Mouse (Mus musculus) right cerebral cortex, adult 2 months (tissue): ENCODE measurements at regions not wholly inside any gene's neighbourhood (a gene's known extent, or its start where the extent isn't known, plus 50 kb on each side); places are given as distances from the start of the nearest gene placed in this dataset.
A peak's percentile ranks its signal among the peaks of the same experiment; 100 is the strongest.

Experiments
- DNase-seq, 2 experiments: peaks; one replicate each; pipeline ENCODE4 v3.0.0; 2021 to 2022; ENCODE audit warnings: low spot score in 2 of 2

DNA sequence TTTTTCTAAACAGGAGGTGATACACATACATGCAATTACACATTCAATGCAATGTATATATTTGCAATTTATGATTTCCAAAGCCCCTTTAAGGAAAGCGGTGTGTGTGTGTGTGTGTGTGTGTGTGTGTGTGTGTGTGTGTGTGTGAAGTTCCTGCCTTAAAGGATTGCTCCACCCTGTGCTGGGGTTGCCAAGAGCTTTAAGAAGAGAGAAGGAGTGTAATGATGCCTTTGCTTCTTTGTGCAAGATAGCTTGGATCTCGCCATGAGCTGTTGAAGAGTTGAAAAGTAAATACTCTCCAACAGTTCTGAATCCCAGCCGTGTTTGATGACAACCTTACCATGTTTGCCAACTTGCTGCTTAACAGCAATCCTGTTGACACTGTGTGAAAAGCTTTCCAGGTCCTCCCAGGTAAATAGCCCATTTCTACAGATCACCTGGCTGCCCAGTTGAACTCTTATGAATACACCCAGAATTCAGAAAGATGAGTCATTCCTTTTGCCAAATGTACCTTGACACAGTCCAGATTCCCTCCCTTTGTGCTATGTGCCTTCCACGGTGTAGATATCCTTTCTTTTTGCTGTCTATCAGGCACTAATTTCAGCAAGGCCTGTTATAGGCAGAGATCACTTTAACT is 216.3 kb downstream of the Ikzf2 start:
- no peak for DNase-seq

DNA sequence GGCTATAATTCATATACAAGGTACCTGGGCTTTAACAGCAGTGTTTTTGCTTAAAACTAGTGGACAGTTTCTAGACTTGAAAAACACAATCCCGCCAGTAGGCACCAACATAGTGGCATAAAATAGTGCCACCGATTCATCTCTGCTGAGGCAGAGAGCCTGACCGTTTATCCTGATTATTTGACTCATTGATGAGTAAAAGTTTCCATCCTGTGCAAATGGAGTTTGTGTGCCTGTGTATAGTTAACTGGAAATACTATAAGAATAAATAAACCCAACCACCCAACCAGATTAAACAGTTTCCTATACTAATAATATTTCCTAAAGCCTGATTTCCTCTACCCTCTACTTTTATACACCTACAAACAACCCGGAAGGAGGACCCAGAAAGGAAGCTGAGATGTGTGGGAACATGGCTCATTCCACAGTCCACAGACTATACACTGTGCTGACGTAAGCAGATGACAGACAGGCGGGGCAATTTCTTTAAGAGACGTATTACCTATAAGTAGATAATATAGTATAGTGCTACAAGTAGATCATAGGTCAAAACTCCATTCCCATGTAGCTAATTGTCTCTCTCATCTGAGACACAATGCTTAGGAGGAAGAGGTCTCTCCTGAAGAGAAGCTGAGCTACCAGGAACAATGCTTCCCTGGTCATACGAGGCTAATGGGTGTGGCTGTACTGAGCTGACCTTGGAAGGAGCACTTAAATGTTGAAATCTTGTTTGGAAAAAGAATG is 217.7 kb downstream of the Ikzf2 start:
- no peak for DNase-seq

DNA sequence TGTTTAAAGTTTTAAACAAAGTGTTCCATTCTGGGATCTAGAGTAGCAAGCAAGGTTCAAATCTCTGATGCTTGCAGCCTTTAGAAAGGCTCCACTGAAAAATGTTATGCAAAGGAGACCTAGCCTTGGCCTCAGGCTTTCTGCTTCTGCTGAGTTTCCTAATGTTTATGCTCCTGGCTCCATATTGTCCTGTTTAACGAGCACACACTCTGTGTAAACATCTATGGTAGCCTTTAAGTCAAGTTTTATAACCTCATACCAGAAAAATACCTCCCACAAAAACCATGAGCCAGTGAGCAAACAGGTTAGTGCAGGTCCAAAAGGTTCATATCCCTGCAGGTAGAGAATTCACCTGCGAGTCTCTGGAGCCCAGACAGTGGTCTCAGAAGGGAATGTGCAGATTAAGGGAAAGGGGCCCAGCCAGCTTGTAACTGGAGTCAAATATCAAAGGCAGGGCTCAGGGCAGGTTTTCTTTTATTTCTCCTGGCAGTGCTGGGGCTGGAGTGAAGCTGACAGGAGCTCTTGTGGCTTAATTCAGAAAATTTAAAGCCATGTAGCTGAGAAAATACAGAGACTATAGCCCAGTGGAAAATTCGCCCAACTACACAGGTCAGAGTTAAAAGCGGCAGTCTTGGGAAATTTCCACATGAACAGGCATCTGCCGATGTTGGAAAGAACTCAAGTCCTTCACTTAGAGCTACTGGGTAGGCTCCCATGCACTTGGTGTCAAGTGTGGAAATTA is 220.3 kb downstream of the Ikzf2 start:
- DNase-seq, result no peak

DNA sequence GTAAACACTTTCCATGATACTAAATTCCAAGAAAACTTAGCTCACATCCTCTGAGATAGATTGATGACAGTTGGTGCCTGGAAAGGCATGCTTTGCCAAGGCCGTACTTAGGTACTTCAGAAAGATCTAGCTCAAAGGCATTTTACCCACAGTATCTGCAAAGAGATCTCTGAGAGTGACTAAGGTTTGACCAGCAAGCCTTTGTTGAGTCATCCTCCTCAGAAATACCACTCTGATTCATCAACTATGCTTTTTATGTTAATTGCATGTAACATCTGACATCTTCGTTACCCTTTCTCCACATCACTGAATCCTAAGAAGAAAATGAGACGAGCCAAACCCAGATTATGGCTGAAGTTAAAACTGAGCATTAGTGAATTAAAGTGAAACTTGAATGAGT is 225.9 kb downstream of the Ikzf2 start:
- no peak for DNase-seq

DNA sequence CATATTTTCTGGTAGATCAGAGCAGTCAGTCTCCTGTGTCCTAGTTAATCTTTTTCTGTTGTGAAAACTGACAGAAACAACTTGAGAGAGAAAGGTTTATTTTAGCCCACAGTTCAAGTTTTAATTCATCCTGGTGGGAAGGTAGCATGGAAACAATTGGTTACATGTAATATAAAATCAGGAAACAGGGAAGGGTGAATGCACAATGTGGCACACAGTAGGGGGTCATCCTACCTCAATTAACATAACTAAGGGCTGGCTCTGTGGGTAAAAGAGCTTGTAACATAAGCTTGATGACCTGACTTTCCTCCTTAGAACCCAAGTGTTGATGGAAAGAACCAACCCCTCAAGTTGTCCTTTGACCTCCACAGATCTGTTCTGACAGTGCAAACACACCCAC is 227.1 kb downstream of the Ikzf2 start:
- DNase-seq, result no peak

DNA sequence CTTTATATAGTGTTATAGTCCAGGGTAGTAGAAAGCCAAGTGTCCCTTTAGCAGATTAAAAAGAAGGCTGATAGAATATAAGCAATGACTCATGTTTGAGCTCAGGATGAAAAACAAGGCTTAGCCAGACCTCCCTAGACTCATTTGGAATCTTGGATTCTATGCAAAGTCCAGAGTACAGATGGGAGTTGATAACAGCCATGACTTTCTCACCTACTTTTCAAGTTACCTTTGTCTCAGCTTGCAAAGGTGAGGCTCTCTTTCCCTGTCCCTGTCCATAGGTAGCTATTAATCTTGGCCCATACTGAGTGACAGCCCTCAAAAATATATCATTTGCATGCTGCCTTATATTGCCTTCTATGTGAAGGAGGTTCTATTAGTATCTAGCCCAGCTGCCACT is 229.6 kb downstream of the Ikzf2 start:
- no peak for DNase-seq

DNA sequence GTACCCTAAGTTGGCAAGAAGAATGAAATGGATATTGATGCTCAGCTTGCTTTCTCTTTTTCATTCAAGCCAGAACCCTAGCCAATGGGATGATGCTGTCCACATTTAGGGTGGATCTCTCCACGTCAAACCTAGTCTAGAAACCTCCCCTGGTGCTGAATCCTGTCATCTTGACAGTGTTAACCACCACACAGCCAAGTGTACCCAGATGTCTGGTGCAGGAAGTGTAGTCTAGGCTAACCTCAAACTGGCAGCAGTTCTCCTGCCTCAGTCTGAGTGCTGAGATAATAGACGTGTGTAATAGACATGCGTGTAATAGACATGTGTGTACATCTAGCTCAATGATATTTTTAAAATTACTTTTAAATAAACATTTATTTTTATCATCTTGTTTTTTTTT is 233.1 kb downstream of the Ikzf2 start:
- no peak for DNase-seq

DNA sequence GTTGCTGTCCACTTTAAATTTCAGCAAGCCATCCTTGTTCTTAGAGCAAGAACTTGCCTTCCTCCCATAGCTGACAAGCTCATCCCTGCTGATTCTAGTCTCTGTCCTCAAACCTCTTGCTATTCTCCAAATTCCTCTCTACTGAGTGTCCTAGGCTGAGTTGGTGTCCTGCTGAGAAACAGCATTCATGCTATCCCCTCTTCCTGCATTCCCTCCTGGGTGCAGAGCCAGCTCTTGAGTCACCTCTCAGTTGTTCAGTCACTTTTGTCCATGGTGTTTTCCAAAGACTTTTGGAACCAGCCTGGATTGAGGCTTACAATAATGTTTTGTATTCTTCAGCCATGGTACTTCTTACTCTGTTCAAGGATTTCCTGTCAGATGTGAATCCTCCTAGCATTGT is 234.1 kb downstream of the Ikzf2 start:
- DNase-seq, result no peak

DNA sequence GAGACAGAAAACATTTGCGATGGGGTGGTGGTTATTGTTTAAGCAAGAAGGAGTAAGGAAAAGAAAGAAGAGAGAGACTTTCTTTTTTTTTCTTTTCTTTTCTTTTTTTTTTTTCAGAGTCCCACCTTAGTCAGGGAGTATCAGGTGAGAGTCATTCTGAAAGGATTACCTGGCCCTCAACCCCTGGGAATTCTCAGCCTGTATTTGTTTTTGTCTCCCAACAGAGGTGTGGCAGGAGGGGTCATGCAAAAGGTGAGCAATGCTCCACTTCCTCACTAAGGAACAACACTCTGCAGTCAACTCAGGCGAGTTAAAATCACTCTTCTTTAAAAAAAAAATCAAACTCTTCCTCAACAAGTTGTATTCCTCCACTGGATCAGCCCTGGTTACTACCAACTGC is 236.6 kb downstream of the Ikzf2 start:
- no peak for DNase-seq

DNA sequence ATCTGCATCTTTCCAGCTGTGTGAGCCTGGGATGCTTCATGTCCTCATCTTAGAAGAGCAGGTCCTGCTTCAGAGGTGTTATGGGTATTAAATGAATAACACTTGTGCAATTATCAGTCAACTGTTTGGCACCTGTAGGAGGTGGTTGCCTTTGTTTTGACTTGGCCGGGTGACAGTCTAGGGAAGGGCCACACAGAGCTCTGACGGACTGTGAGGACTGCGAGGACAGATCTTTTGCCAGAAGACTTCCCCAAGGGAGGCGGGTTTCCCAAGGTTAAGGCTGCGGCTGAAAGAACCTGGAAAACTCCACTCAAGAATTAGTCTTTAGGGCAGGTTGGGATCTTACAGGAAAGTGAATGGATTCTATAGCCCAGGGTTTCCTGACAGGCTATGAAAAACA is 239.8 kb downstream of the Ikzf2 start:
- DNase-seq, result no peak

DNA sequence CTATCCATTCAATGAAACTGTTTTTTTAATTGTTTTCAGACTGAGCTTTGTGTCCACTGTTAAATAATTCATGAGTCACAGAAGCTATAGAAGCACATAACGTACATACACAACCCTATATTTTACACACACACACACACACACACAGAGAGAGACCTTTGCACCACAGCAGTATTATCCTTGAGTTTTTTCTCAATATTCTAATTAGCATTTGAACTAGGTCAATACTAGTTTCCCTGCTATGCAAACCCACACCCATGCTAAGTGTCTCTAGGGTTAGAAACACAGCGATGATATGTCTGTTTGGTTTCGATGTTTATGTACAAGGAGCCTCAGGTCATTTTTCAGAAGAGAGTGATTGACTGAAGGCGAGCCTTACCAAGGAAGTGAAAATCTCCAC is 242.3 kb downstream of the Ikzf2 start:
- DNase-seq, result no peak

DNA sequence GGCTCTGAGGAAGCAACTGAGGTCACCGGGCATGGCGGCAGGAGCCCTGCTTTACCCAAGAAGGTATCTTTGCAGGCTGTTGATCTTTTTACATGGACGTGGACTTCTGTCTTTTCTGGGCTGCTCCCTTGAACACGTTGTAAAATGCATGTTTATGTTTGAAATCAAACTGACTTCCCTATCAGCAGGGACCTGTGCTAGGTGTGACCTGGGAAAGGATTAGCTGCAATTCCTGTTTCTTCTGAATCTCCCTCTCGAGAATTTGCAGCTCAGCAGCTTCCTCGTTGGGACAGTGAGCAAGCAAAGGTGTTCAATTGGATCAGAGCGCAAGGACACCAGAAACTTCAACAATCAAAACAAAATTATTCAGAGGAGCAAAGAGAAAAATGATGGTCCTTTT is 243.6 kb downstream of the Ikzf2 start:
- DNase-seq, result no peak

DNA sequence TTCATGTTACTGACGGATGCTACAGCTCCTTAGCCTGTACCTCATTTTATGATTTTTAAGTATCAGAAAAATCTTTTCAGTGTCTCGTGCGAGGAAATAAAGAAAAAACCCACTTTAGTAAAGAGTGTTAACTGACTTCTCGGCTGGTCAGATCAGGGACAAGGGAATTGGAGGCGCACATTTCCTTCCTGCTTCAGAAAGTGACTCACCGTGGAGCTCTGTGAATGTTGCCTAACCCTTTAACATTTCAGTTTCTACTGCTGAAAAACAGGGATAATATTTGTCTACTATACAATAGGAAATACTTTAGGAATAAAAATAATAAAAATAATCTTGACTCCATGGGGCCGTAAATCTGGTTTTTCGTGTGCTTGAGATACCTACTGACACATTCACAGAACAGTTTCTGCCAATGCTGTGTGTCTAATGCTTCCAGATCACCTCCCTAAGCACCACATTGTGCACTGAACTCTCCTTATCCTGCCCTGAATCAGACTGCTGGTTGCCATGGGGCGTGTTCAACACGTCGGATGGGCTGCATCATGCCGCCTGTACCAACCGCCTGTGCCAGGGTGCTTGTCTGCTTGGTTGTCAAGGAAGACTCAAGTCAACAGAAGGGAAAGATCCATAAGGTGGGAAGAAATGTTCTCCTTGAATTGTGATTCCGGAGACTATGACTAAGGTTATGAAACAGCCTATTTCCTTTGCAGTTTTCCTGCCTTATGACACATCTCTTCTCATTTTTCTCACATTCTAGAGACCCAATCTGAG is 246.3 kb downstream of the Ikzf2 start:
- DNase-seq, result peak; percentile 14 to 17

DNA sequence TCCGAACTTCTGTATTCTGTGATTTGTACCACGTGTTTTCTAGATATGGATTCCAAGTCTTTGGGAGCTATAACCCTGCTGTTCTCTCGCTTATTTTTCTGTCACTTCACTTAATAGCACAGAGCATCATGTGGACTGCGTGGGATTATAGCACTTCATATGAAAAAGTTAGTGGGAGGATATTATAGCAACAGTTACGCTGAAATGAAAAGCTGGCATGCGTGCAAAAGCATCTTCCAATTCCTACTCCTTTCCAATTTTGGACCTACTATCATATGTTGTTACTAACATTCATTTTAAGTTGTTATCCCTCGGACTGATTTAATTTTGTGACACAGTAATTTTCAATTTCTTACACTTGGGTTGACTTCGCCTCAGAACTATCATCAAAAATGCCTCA is 250.0 kb downstream of the Ikzf2 start:
- peak; percentile 53 to 62 for DNase-seq

DNA sequence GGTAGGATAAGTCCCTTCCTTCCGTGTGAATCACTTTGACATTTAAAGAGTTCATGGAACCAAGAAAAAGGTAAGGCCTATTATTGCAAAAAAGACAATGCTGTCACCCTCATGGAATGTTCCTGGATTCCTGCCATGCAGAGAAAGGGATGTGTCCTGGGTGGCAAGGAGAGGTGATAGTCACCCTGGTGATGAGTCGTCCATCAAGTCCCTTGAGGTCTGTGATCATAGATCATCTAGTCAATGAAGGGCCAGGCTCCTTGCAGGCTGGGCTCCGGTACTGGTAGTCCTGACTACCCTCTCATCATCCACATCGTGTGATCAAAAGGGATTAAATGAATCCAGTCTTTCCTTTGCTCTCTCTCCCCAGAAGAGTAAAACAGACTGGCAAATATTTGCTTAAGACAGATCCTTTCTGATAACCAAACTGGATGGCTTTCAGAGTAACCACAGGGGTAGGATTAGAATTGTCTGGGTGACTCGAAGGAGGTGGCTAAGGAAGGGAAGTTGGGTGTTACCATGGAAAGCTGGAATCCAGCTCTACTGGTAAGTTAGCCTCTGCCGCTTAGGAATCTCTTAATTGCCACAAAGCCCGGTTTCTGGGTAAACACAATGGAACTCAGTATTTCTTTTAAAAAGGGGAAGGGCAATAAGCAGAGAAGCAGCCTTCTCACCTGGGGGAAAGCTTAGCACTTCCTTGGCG is 253.2 kb downstream of the Ikzf2 start:
- DNase-seq, result no peak

DNA sequence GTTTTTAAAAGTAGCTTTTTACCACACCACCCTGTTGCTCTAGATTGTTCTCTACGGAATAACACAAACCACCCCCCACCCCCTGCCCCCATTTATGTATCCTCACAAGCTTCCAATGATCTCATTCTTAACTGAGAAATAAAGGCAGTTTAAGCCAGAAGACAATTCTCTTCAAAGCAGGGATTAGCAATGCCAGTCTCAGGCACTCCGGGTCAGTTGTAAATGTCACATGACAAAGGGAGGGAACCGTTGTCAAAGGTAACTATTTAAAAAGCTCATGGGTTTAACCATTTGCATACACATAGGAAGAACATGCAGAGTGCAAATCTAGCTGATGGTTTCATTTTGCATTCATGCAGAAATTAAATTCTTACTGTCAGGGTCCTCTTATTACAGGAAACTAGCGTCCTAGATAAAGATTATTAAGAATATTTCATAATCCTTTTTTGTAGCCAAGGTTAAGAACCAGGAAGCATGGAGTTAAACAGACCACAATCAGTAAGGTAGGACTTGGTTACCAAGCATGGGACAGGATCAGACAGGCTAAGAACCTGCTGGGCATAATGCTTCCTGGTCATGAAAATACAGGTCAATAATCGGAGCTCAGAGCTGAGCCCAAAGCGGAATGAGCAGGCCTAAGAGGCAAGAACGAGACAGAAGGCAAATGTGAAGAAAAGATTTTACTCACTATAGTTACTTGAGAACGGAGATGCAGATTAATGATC is 256.2 kb downstream of the Ikzf2 start:
- no peak for DNase-seq

DNA sequence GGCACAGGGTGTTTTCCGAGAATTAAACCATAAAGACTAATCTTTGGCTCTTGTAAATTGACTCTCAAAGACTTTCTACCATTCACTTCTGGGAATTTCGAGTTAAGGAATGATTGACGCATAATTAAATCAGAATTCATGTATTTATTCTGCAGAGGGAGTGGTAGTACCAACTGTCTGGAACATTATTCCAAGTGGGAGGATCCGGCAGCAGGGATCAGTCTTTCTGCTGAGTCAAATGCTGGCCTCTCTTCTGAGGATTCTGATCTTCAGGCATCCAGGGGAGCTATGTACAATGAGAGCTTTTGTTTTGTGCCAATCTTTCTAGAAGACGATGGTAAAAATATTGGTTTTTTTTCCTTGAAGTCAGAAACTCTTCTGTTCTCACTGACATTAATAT is 257.4 kb downstream of the Ikzf2 start:
- DNase-seq, result no peak

DNA sequence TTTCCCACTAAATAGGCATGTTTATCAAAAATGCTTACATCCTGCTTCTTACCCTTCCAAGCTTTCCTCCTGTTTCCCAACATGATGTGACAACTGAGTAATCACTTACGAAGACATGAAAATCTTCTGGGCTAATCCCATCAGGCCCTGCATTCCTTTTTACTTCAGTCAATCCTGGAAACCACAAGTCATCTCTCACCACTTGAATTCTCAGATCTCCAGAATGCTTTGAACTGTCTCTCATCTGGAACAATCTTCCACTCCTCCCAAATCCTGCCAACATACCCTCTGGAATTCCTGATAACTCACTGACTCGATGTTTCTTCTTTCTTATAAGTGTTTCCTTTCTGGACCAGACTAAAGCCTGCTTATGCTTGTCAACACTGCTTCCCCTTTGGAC is 289.4 kb downstream of the Ikzf2 start:
- DNase-seq, result no peak

DNA sequence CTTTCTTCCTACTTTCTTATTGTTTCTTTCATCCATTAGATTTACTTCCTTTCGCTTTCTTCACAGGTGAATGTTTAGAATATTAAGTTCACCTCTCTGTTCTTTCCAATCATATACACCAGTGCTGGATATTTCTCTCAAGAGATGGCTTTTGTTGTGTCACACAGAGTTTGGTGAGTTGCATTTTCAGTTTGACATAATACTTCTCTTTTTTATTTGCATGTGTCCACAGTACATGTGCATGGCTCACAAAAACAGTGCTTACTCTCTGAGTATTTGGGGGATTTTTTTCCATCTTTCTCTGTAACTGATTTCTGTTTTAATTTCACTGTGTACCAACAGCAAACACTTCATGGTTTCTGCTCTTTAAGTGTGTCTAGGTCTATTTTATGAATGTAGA is 274.5 kb upstream of the Erbb4 start:
- no peak for DNase-seq

DNA sequence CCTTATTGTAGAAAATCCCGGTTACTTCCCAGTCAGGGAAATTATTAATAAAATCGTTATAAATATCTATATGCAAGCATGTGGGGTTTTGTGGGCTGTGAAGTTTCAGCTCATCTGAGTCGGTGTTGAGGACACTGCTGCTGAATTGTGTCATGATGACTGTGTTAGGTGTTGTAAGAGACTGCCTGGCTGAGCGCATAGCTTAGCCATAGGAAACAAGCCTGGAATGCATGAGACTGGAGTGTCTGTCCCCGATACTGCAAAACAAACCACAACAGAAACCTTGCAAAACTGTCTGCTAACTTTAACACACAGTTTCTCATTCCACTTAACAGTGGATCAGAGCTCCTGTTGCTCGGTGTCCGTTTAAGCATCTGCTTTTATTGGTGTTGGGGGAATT is 271.9 kb upstream of the Erbb4 start:
- DNase-seq, result no peak
